Mouse (Mus musculus) testis, adult 2 months (tissue): ENCODE data around the gene Sars2.

Experiments used
- CTCF ChIP-seq: fragments of 200-500 bp; IDR thresholded peaks from 2 replicates; pipeline ENCODE4 v1.5.1; 2012; ENCODE audit warnings: low read depth, mild to moderate bottlenecking, inconsistent platforms, low read length, moderate library complexity; ENCODE audit not compliant: control insufficient read depth, insufficient read depth, insufficient replicate concordance
- POLR2A ChIP-seq: fragments of 200-500 bp; IDR thresholded peaks from 2 replicates; pipeline ENCODE4 v1.6.1; 2012; ENCODE audit warnings: low read depth, mild to moderate bottlenecking, inconsistent platforms, low read length, moderate library complexity; ENCODE audit not compliant: control insufficient read depth

DNA sequence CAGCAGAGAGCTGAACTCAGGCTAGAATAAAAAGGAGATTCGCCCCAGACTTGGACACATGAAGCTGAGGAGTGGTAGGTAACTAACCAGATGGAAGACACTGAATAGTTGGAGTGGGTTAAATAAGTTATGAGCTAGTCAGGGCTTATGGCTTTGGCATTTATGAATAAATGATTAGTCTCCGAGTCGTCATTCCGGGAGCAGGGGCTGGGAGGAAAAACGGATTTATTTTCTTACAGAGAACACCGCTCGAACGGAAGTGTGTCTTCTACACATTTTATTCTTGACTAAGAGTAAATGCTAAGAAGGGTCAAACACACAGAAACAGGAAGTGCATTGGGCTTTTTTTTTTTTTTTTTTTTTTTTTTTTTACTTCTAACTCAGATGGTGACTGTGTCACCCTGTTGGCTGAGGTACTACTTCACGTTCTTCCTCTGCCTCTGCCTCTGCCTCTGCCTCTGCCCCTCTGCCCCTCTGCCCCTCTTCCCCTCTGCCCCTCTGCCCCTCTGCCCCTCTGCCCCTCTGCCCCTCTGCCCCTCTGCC, 39.1 kb upstream of the Sars2 start:
- no peak for TF ChIP-seq CTCF
- no peak for TF ChIP-seq POLR2A
